Mouse (Mus musculus): ENCODE results near the gene Atxn10.

- TF ChIP-seq CTCF (IDR thresholded peaks at IDR 0.05; ENCODE audit: control insufficient read depth, insufficient read depth, low read length) (no peak), POLR2A (IDR thresholded peaks at IDR 0.05; ENCODE audit: borderline replicate concordance, control insufficient read depth, low read depth, low read length) (no peak)
Measured at GRCm38 (mm10) chr15:85323214-85323613, 12.8 kb upstream of the Atxn10 start.

Data from bone marrow, adult 2 months (tissue).